Mouse (Mus musculus): ENCODE data around the gene H2-Ob.

Gene H2-Ob

GRCm38 (mm10) chr17:34285848-34286247 lies 47.1 kb downstream of the H2-Ob start:
- no peak for DNase-seq (ENCODE audit: low spot score in 2 of 2)

GRCm38 (mm10) chr17:34286501-34286900 lies 47.8 kb downstream of the H2-Ob start:
- no peak for DNase-seq (ENCODE audit: low spot score in 2 of 2)

- no peak for DNase-seq (ENCODE audit: low spot score in 2 of 2)
These were observed 48.3 kb downstream of the H2-Ob start for GRCm38 (mm10) chr17:34286999-34287398.

- peak; percentile 83 to 86 for DNase-seq (ENCODE audit: low spot score in 2 of 2)
These were observed 48.9 kb downstream of the H2-Ob start, which contains the start of gene H2-Aa for GRCm38 (mm10) chr17:34287648-34288047. H2-Aa (minus strand) TSS chr17:34287823.

- DNase-seq (ENCODE audit: low spot score in 2 of 2) = no peak
These were observed 49.4 kb downstream of the H2-Ob start for GRCm38 (mm10) chr17:34288131-34288530.

- peak; percentile 65 to 74 for DNase-seq (ENCODE audit: low spot score in 2 of 2)
These were observed 52.9 kb downstream of the H2-Ob start for GRCm38 (mm10) chr17:34291609-34292008.

- DNase-seq (ENCODE audit: low spot score in 2 of 2) = no peak
These were observed 53.9 kb downstream of the H2-Ob start for GRCm38 (mm10) chr17:34292570-34292969.

- DNase-seq (ENCODE audit: low spot score in 2 of 2) = no peak
These were observed 54.8 kb downstream of the H2-Ob start for GRCm38 (mm10) chr17:34293533-34293932.

GRCm38 (mm10) chr17:34294249-34294648 lies 55.5 kb downstream of the H2-Ob start:
- DNase-seq (ENCODE audit: low spot score in 2 of 2) = no peak

- no peak for DNase-seq (ENCODE audit: low spot score in 2 of 2)
These were observed 56.6 kb downstream of the H2-Ob start for GRCm38 (mm10) chr17:34295307-34295706.

GRCm38 (mm10) chr17:34295891-34296794 lies 57.4 kb downstream of the H2-Ob start:
- no peak for DNase-seq (ENCODE audit: low spot score in 2 of 2)

GRCm38 (mm10) chr17:34299356-34299755 lies 60.7 kb downstream of the H2-Ob start:
- DNase-seq (ENCODE audit: low spot score in 2 of 2) = no peak

- DNase-seq (ENCODE audit: low spot score in 2 of 2) = no peak
These were observed 61.4 kb downstream of the H2-Ob start for GRCm38 (mm10) chr17:34300071-34300470.

GRCm38 (mm10) chr17:34300691-34301566 lies 62.2 kb downstream of the H2-Ob start:
- DNase-seq (ENCODE audit: low spot score in 2 of 2) = no peak

- DNase-seq (ENCODE audit: low spot score in 2 of 2) = no peak
These were observed 63.0 kb downstream of the H2-Ob start for GRCm38 (mm10) chr17:34301670-34302190.

GRCm38 (mm10) chr17:34303789-34304188 lies 65.1 kb downstream of the H2-Ob start:
- no peak for DNase-seq (ENCODE audit: low spot score in 2 of 2)
